Mouse (Mus musculus) adrenal gland, postnatal 10 days (tissue): ENCODE measurements around the gene Csnk1d. TPM values are rescaled to one million over a fixed set of nuclear protein-coding genes. Genes with fewer than 3 reads are reported as not detected.

Source experiments
- DNase-seq: peaks from one replicate; pipeline ENCODE4 v3.0.0; 2021; ENCODE audit warnings: mixed read lengths
- total RNA-seq, 2 experiments: library from RNA; stranded (reverse); gene quantifications; 2 replicates each; pipeline ENCODE4 v1.2.3; 2021

Csnk1d gene
- total RNA-seq, 2 experiments from 2014 or later = 129 to 131 TPM

- DNase-seq = no peak
Measured at GRCm38 (mm10) chr11:120987608-120988007, 3.5 kb downstream of the Csnk1d start.

GRCm38 (mm10) chr11:120984448-120985330 lies 6.4 kb downstream of the Csnk1d start:
- DNase-seq = peak; percentile 72

GRCm38 (mm10) chr11:120982459-120982858 lies 8.7 kb downstream of the Csnk1d start:
- no peak for DNase-seq

GRCm38 (mm10) chr11:120981661-120982060 lies 9.5 kb downstream of the Csnk1d start:
- no peak for DNase-seq

GRCm38 (mm10) chr11:120980427-120981035 lies 10.6 kb downstream of the Csnk1d start:
- DNase-seq = peak; percentile 64

- DNase-seq = no peak
Measured at GRCm38 (mm10) chr11:120979711-120980426, 11.3 kb downstream of the Csnk1d start.

- no peak for DNase-seq
Measured at GRCm38 (mm10) chr11:120973318-120973717, 17.8 kb downstream of the Csnk1d start.

- DNase-seq = no peak
Measured at GRCm38 (mm10) chr11:120971237-120971636, 19.9 kb downstream of the Csnk1d start.

GRCm38 (mm10) chr11:120969742-120970141 lies 21.4 kb downstream of the Csnk1d start:
- DNase-seq = no peak

- no peak for DNase-seq
Measured at GRCm38 (mm10) chr11:120965587-120965986, 25.5 kb downstream of the Csnk1d start.

GRCm38 (mm10) chr11:120964195-120965157 lies 26.7 kb downstream of the Csnk1d start:
- DNase-seq = no peak

GRCm38 (mm10) chr11:120962909-120963308 lies 28.2 kb downstream of the Csnk1d start:
- no peak for DNase-seq

GRCm38 (mm10) chr11:120962050-120962771 lies 28.9 kb downstream of the Csnk1d start:
- no peak for DNase-seq

GRCm38 (mm10) chr11:120961594-120961993 lies 29.5 kb downstream of the Csnk1d start:
- no peak for DNase-seq

- DNase-seq = no peak
Measured at GRCm38 (mm10) chr11:120960248-120960647, 30.9 kb downstream of the Csnk1d start.

GRCm38 (mm10) chr11:120959564-120959963 lies 31.6 kb downstream of the Csnk1d start:
- no peak for DNase-seq

GRCm38 (mm10) chr11:120959066-120959465 lies 32.1 kb downstream of the Csnk1d start:
- no peak for DNase-seq

- DNase-seq = no peak
Measured at GRCm38 (mm10) chr11:120957731-120958257, 33.3 kb downstream of the Csnk1d start.

- DNase-seq = no peak
Measured at GRCm38 (mm10) chr11:120957052-120957451, 34.1 kb downstream of the Csnk1d start.

- no peak for DNase-seq
Measured at GRCm38 (mm10) chr11:120955701-120956100, 35.4 kb downstream of the Csnk1d start.

GRCm38 (mm10) chr11:120954936-120955335 lies 36.2 kb downstream of the Csnk1d start:
- no peak for DNase-seq
